Mouse (Mus musculus) midbrain, embryonic 12.5 days (tissue): ENCODE results near the gene Ccdc32. TPM values are rescaled to one million over a fixed set of nuclear protein-coding genes. Genes with fewer than 3 reads are reported as not detected.

Experiments
- ATAC-seq: fragments of 200-750 bp; cut with Nextera tagmentation; 2 replicates; pipeline ENCODE4 v1.8.0; 2017; ENCODE audit warnings: low read depth, moderate TSS enrichment, moderate library complexity; ENCODE audit not compliant: low FRiP score
- H3K27ac ChIP-seq: fragments of 300-500 bp; sonication (generic); replicated peaks from 2 replicates; pipeline ENCODE4 v1.5.1; 2016; ENCODE audit warnings: mild to moderate bottlenecking
- H3K27me3 ChIP-seq: fragments of 300-500 bp; sonication (generic); 2 replicates; pipeline ENCODE4 v1.6.1; 2016; ENCODE audit warnings: mild to moderate bottlenecking
- H3K36me3 ChIP-seq: fragments of 300-500 bp; sonication (generic); 2 replicates; pipeline ENCODE4 v1.6.1; 2016
- H3K4me1 ChIP-seq: fragments of 300-500 bp; sonication (generic); 2 replicates; pipeline ENCODE4 v1.6.1; 2016
- H3K4me2 ChIP-seq: fragments of 300-500 bp; sonication (generic); replicated peaks from 2 replicates; pipeline ENCODE4 v1.6.1; 2016; ENCODE audit warnings: mild to moderate bottlenecking, moderate library complexity
- H3K4me3 ChIP-seq: fragments of 300-500 bp; sonication (generic); 2 replicates; pipeline ENCODE4 v1.5.1; 2016; ENCODE audit warnings: mild to moderate bottlenecking
- H3K9ac ChIP-seq: fragments of 300-500 bp; sonication (generic); replicated peaks from 2 replicates; pipeline ENCODE4 v1.6.1; 2016; ENCODE audit warnings: mild to moderate bottlenecking, moderate library complexity
- H3K9me3 ChIP-seq: fragments of 300-500 bp; sonication (generic); 2 replicates; pipeline ENCODE4 v1.6.1; 2016; ENCODE audit warnings: mild to moderate bottlenecking
- WGBS: fragments of 180-500 bp; shearing (Covaris S2); methylation state at CpG from one replicate; pipeline ENCODE4 v1.1.7; 2016; 5-methylcytosine and 5-hydroxymethylcytosine counted together
- polyA plus RNA-seq: library from polyadenylated mRNA; unstranded; fragments of >200 nt; fragmentation: Nextera tagmentation; extraction: Ambion mirVana; gene quantifications from 2 replicates; pipeline ENCODE4 v1.2.1, GENCODE M21; 2016

Gene Ccdc32
- polyA plus RNA-seq = 26.1 and 28.2 TPM in 2 replicates

DNA sequence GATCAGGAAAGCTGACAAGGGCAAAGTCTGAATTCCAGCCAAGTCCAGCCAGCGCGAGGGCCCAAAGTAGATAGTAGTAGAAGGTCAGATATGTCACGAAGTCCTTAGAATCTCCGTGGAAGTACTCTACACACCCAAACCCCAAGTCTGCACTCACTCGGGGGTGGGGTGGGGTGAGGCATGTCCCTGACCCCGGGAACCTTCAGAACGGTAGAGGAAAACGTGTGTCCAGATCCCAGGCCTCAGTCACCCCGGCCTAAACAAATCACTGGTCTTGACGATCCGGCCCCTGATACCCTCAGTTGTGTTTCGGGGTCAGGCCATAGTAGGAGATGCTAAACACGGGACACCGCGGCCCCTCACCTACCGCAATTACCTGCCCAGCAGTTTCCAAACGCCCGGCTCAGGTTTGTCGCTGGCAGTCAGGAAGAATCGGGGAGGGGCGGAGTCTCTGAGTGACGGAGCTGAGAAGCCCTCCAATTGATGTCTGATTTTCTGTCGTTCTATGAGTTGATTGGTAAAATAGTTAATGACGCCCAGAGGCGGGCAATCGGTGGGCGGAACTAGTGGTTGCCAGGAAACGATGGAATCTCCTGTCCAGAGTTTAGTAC, at the start of gene Ccdc32:
Gene Ccdc32, minus strand, starts transcription at position 453 of the 611 bp plus-strand sequence.
- peak; percentile 97 for ATAC-seq
- WGBS = under 1% methylated on average over 28 of the region's 28 CpGs
- H3K27ac ChIP-seq = no peak within 1 kb of the TSS
- H3K27me3 ChIP-seq = peaks cover 6% of the 10 kb centered on the region; the same call in 1 of the 2 replicates
- H3K9ac ChIP-seq = peak within 1 kb of the TSS; percentile 70
- peak within 1 kb of the TSS; percentile 81 for H3K4me2 ChIP-seq
- peak within 1 kb of the TSS; percentile 59 for H3K4me3 ChIP-seq
- peaks cover 5% of the 10 kb centered on the region; the same call in 1 of the 2 replicates for H3K36me3 ChIP-seq
- peaks cover 9% of the 10 kb centered on the region for H3K4me1 ChIP-seq
- H3K9me3 ChIP-seq = no peaks in the 10 kb centered on the region

DNA sequence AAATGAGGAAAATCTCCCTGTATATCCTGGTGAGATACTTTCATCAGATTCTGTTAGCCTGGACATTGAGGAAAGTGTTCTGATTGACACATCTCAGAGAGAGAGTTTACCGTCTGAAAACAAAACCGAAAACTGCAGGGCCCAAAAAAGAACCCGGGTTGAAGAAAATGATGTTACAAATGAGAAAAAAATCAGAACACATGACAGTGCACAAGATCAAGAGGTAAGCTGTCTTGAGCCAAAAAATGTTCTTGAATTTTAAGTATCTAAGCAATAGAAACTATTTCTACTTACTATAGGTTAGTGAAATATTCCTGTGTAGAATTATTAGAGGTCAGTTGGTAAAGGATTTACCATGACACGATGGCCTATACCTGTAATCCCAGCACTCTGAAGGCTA, 43.2 kb upstream of the Ccdc32 start:
- H3K36me3 ChIP-seq = peaks cover 26% of the 10 kb centered on the region
- H3K9me3 ChIP-seq = no peaks in the 10 kb centered on the region
- no peak overlapping the region for H3K4me2 ChIP-seq
- no peak for ATAC-seq
- no peaks in the 10 kb centered on the region for H3K4me1 ChIP-seq
- no peaks in the 10 kb centered on the region for H3K27me3 ChIP-seq
- H3K9ac ChIP-seq = no peak overlapping the region
- no peak overlapping the region for H3K4me3 ChIP-seq
- 94% methylated on average over 4 of the region's 4 CpGs for WGBS
- no peak overlapping the region for H3K27ac ChIP-seq

DNA sequence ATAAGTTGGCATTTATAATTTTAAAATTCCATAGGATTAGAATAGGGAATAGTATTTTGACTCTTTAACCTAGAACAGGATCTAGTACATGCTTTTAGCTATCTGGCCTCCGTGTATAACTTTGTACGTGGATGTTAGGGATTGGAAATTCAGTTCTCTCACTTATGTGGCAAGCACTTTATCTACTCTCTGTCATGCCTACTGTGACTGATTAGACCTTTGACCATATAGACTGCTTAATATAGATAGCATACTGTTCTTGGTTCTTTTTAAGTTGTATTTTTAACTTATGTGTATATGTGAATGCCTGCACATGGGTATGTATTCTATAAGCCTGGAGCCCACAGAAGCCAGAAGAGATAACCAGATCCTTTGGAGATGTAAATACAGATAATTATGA, 30.9 kb upstream of the Ccdc32 start:
- Histone ChIP-seq H3K36me3 (peaks cover 23% of the 10 kb centered on the region; the same call in 1 of the 2 replicates), H3K27me3 (no peaks in the 10 kb centered on the region), H3K4me1 (no peaks in the 10 kb centered on the region), H3K9me3 (no peaks in the 10 kb centered on the region), H3K9ac (no peak overlapping the region), H3K27ac (no peak overlapping the region), H3K4me2 (no peak overlapping the region), H3K4me3 (no peak overlapping the region)
- no peak for ATAC-seq
- WGBS = 99% methylated on average over 2 of the region's 2 CpGs

DNA sequence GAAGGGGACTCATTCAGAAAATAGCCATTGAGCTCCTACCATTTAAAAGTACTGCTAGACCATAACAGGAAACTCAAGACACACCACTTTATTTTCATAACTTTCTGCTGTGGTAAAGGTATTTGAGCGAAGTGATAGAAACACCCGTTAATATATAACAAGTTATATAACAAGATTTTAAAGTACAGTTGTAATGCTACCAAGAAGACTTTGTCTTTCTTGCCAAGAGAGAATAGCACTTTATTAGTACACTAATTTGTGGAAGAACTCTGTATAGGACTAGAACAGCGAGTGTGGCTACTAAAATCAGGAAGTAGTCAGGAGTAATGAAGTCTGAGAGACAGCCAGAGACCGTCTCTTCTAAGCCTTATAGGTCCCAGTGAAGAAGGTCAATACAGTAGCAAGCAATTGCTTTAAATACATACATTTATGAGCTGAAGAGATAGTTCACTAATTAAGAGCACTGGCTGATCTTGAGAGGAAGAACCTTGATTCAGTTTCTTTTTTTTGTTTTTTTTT, 21.0 kb upstream of the Ccdc32 start:
- no peaks in the 10 kb centered on the region for H3K9me3 ChIP-seq
- no peak overlapping the region for H3K9ac ChIP-seq
- H3K4me3 ChIP-seq = no peak overlapping the region
- WGBS = 97% methylated on average over 4 of the region's 4 CpGs
- no peak overlapping the region for H3K27ac ChIP-seq
- no peaks in the 10 kb centered on the region for H3K27me3 ChIP-seq
- no peak for ATAC-seq
- peaks cover 13% of the 10 kb centered on the region for H3K4me1 ChIP-seq
- no peak overlapping the region for H3K4me2 ChIP-seq
- H3K36me3 ChIP-seq = no peaks in the 10 kb centered on the region

DNA sequence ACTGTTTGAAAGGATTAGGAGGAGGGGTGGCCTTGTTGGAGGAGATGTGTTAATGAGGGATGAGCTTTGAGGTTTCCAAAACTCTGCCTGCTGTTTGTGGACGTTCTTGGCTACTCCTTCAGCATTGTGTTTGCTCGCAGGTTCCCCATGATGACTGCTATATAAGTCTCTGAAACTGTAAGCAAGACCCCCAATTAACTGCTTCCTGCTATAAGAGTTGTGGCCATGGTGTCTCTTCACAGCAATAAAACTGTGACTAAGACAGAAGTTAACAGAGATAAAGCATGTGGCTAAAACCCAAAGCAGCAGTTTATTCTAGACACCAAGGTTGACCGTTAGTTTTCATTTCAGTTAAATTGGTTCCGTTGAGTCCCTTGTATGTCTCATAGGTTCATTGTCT, 18.7 kb upstream of the Ccdc32 start:
- ATAC-seq = no peak
- Histone ChIP-seq H3K27me3 (no peaks in the 10 kb centered on the region), H3K27ac (no peak overlapping the region), H3K36me3 (no peaks in the 10 kb centered on the region), H3K4me2 (peak overlapping the region; percentile 58), H3K9ac (peak overlapping the region; percentile 65), H3K4me1 (peaks cover 13% of the 10 kb centered on the region), H3K9me3 (no peaks in the 10 kb centered on the region), H3K4me3 (peak overlapping the region; percentile 81)
- WGBS = 26% methylated on average over 4 of the region's 4 CpGs

DNA sequence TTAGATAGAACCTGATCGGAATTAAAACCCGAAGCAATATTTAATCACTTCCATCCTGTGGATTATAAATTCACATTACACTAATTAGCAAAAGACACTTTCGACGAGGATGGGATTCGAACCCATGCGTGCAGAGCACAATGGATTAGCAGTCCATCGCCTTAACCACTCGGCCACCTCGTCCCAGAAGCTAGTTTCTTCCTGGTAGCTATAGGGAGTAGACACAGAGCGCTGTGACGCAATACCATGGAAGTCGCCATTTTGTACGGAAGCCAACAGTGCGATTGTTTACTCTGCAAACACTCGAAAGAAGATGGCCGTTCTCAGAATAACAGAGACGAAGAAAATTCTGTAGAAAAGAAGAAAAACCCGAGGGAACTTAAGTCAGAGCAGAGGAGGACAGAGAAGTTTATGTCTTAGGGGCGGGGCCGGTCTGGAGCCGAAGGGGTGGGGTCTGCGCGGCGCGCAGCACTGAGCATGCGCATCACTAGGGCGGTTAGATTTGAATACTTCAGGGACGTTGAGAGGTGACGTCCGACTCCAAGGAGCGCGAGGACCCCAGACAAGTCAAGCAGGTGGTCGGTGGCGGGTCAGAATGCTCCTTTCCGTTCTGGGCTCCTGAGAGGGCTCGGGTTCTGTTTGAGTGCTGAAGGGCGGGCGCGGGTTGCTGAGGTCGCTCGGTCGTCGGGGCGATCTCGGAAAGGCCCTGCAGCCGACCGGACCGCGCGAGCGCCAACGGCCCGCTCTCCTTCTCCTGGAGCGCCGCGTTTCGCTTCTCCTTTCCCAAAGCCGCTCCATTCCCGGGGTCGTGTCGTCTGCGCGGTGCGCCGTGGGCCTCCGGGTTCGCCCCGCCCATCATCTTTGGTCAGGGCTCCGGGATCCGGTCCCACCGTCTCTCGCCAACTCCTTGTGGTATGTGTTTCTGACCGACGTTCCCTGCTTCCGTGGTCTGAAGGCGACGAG, 17.7 kb upstream of the Ccdc32 start, which contains the start of gene Knl1:
Gene Knl1, plus strand, starts transcription at position 471 of the 963 bp plus-strand sequence.
- Histone ChIP-seq H3K27me3 (no peaks in the 10 kb centered on the region), H3K9ac (peak within 1 kb of the TSS; percentile 65), H3K9me3 (no peaks in the 10 kb centered on the region), H3K4me2 (peak within 1 kb of the TSS; percentile 58), H3K36me3 (0 out of 2 replicates have a peak, but pooled peaks cover 3% of the 10 kb centered on the region), H3K4me3 (peak within 1 kb of the TSS; percentile 81), H3K4me1 (peaks cover 13% of the 10 kb centered on the region), H3K27ac (peak within 1 kb of the TSS; percentile 88)
- WGBS = under 1% methylated on average over 73 of the region's 77 CpGs
- peak; percentile 97 for ATAC-seq

DNA sequence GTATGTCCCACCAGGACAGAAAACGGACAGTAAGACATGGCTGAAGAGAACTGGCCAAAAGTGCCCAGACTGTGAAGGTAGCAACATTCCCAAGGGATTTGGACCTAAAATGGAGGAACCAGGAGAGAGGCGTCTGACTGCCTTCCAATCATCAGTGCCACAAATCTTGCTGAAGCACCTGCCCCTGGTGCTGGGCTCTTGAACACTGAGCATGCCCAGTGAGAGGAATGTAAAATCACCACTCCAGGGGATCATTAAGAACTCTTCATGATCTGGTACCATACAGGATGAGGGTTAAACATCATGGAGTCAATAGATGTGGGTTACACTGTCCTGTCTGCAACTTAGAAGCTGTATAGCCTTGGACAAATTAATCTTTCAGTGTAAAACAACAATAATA, 16.0 kb upstream of the Ccdc32 start:
- Histone ChIP-seq H3K4me2 (no peak overlapping the region), H3K9me3 (no peaks in the 10 kb centered on the region), H3K9ac (no peak overlapping the region), H3K27ac (no peak overlapping the region), H3K4me1 (peaks cover 13% of the 10 kb centered on the region), H3K36me3 (0 out of 2 replicates have a peak, but pooled peaks cover 3% of the 10 kb centered on the region), H3K27me3 (no peaks in the 10 kb centered on the region), H3K4me3 (no peak overlapping the region)
- ATAC-seq = no peak
- 76% methylated on average over 2 of the region's 2 CpGs for WGBS

DNA sequence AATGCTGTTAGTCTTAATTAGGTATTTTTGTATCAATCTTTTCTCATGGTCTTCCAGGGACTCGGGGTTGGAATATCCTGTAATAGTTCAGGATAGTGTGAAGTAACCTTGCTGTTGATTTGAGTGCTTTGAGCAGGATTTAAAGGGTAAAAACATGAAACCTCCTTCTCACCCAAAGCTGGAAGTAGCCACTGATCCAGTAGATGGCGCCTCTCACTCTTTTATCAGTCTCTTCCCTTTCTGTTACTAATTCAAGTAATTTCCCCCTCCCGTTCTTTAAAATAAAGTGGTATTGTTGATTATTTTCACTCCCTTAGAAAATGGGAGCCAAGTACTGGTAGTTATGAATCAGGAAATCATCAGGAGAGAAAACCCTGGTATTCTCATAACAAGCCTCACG, 11.7 kb upstream of the Ccdc32 start:
- no peak overlapping the region for H3K4me2 ChIP-seq
- peaks cover 4% of the 10 kb centered on the region for H3K4me1 ChIP-seq
- H3K36me3 ChIP-seq = peaks cover 32% of the 10 kb centered on the region
- ATAC-seq = no peak
- H3K9ac ChIP-seq = no peak overlapping the region
- no peaks in the 10 kb centered on the region for H3K27me3 ChIP-seq
- H3K4me3 ChIP-seq = no peak overlapping the region
- WGBS = 52% methylated on average over 4 of the region's 4 CpGs
- H3K27ac ChIP-seq = no peak overlapping the region
- H3K9me3 ChIP-seq = no peaks in the 10 kb centered on the region

DNA sequence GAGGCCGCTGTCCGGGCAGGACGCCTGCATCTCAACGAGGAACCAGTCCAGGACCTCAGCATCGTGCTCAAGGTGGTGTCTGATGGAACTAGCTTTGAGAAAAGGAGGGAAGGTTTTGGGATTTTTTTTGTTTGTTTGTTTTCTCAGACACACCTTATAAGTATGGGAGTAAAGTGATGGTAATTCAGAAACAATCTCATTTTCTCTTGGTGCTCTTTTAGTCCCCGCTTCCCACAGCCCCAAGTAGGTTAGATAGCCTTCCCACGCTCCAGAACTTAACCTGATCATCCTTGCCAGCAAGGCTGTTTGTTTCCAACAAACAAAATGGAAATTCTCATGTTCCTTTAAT, 6.2 kb upstream of the Ccdc32 start:
- no peaks in the 10 kb centered on the region for H3K9me3 ChIP-seq
- peak overlapping the region; percentile 86 for H3K4me3 ChIP-seq
- peaks cover 6% of the 10 kb centered on the region; the same call in 1 of the 2 replicates for H3K27me3 ChIP-seq
- H3K36me3 ChIP-seq = peaks cover 30% of the 10 kb centered on the region
- no peak for ATAC-seq
- H3K4me2 ChIP-seq = peak overlapping the region; percentile 59
- 6% methylated on average over 7 of the region's 7 CpGs for WGBS
- H3K4me1 ChIP-seq = peaks cover 9% of the 10 kb centered on the region
- H3K9ac ChIP-seq = peak overlapping the region; percentile 81
- H3K27ac ChIP-seq = peak overlapping the region; percentile 95

DNA sequence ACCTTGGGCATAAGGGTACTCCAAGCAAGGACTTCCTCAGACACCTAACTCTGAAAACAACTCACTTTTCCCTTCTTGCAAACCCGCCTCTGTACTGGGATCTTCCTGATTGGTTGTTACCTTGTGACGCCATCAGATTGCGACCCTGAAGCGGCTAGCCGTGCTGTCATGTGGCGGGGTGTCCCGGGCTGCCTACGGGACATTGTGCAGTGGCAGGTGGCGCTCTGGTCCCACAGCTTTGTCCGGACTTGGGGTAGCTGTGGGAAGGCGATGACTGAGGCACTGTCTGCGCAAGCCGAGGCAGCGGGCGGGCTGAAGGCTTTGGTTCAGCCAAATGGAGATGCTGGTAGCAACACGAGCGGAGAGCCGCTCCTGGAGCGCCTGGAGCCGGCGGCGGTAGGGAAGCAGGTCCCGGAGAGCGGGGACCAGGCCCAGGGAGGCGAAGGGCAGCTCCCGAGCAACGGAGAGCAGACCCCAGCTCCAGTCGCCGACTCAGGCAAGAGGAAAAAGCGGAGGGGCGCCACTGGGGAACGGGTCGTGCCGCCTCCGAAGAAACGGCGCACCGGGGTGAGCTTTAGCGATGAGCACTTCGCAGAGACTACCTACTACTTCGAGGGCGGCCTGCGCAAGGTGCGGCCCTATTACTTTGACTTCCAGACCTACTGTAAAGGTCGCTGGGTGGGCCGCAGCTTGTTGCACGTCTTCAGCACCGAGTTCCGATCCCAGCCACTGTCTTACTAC, 5.6 kb upstream of the Ccdc32 start, which contains the start of gene Rpusd2:
Gene Rpusd2, plus strand, starts transcription at position 135 of the 741 bp plus-strand sequence.
- no peaks in the 10 kb centered on the region for H3K9me3 ChIP-seq
- WGBS = under 1% methylated on average over 48 of the region's 49 CpGs

DNA sequence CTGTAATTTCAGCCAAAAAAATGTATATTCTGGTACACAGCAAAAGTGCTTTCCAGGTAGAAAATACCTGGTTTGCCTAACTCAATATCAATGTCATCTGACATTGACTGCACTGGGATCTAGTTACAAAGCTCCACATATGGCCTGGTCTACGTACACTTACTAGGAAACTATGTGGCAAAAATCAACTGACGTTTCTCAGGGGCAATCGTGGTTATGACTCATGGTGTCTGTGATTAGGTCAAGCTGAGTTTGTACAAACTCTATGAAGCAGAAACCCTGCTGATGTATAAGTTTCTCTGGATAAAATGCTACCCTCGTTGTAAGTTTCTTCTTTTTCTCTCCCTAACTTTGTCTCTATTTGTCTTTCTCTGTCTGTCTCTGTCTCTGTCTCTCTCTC, 3.0 kb upstream of the Ccdc32 start:
- H3K36me3 ChIP-seq = peaks cover 5% of the 10 kb centered on the region; the same call in 1 of the 2 replicates
- WGBS = 73% methylated on average over 4 of the region's 4 CpGs
- no peak overlapping the region for H3K4me2 ChIP-seq
- H3K27me3 ChIP-seq = peaks cover 6% of the 10 kb centered on the region; the same call in 1 of the 2 replicates
- ATAC-seq = no peak
- H3K4me1 ChIP-seq = peaks cover 18% of the 10 kb centered on the region
- no peaks in the 10 kb centered on the region for H3K9me3 ChIP-seq
- no peak overlapping the region for H3K9ac ChIP-seq
- no peak overlapping the region for H3K4me3 ChIP-seq
- no peak overlapping the region for H3K27ac ChIP-seq

More for the DNA sequence above, 5.6 kb upstream of the Ccdc32 start, which contains the start of gene Rpusd2:
- Histone ChIP-seq H3K4me1 (peaks cover 9% of the 10 kb centered on the region), H3K27ac (peak within 1 kb of the TSS; percentile 95), H3K4me3 (peak within 1 kb of the TSS; percentile 86), H3K9ac (peak within 1 kb of the TSS; percentile 81), H3K36me3 (peaks cover 28% of the 10 kb centered on the region), H3K27me3 (peaks cover 6% of the 10 kb centered on the region; the same call in 1 of the 2 replicates), H3K4me2 (peak within 1 kb of the TSS; percentile 59)
- ATAC-seq = peak; percentile 97
